Mouse (Mus musculus) cerebellum, adult 2 months (tissue): ENCODE results near the gene Ctnnbip1. TPM values are rescaled to one million over a fixed set of nuclear protein-coding genes. Genes with fewer than 3 reads are reported as not detected.
A peak's percentile ranks its signal among the peaks of the same experiment; 100 is the strongest.
"Not testable (repeated sequence)": the region's sequence is repeated elsewhere in the genome, so short reads cannot be mapped to it uniquely, and the experiment has no call there.

Experiments used
- DNase-seq, 2 experiments: peaks; one replicate each; pipeline ENCODE4 v3.0.0; 2021
- H3K27ac ChIP-seq: fragments of 200-500 bp; 2 replicates; pipeline ENCODE4 v1.5.1; 2012; ENCODE audit warnings: low read length, control low read depth, inconsistent platforms; ENCODE audit not compliant: insufficient read depth
- H3K27me3 ChIP-seq: fragments of 200-500 bp; 2 replicates; pipeline ENCODE4 v1.6.1; 2012; ENCODE audit warnings: inconsistent platforms, mild to moderate bottlenecking, low read length, moderate library complexity; ENCODE audit not compliant: control insufficient read depth, insufficient read depth
- H3K4me1 ChIP-seq: fragments of 200-500 bp; 2 replicates; pipeline ENCODE4 v1.6.1; 2011; ENCODE audit warnings: low read length; ENCODE audit not compliant: control insufficient read depth, insufficient read depth
- H3K4me3 ChIP-seq: fragments of 200-500 bp; replicated peaks from 2 replicates; pipeline ENCODE3; 2011; ENCODE audit warnings: mild to moderate bottlenecking, low read depth, low read length, control low read depth; ENCODE audit not compliant: insufficient read depth
- CTCF ChIP-seq: fragments of 200-500 bp; IDR thresholded peaks from 2 replicates; pipeline ENCODE4 v1.5.1; 2011; ENCODE audit warnings: low read depth, mild to moderate bottlenecking, control low read depth, low read length, moderate library complexity, borderline replicate concordance; ENCODE audit not compliant: insufficient read depth
- POLR2A ChIP-seq: fragments of 200-500 bp; IDR thresholded peaks from 2 replicates; pipeline ENCODE4 v1.6.1; 2011; ENCODE audit warnings: low read length, control low read depth, borderline replicate concordance; ENCODE audit not compliant: insufficient read depth
- WGBS: fragments of 180-500 bp; shearing (Covaris S2); methylation state at CpG from one replicate; pipeline ENCODE4 v1.1.7; 2018; 5-methylcytosine and 5-hydroxymethylcytosine counted together
- polyA plus RNA-seq: library from polyadenylated mRNA; depleted of rRNA; stranded (reverse); fragments of >200 nt; gene quantifications from 2 replicates; pipeline ENCODE4 v1.2.3, GENCODE M21; 2012; rRNA removed

Ctnnbip1 gene
- polyA plus RNA-seq, 1 experiment: 34.6 TPM

GRCm38 (mm10) chr4:149606766-149607358 lies 88.8 kb downstream of the Ctnnbip1 start:
- peak in 1 of 2 experiments; percentile 31 for DNase-seq
- Histone ChIP-seq H3K4me3 (no peak overlapping the region), H3K27ac (0 out of 2 replicates have a peak overlapping the region, but pooled peaks have one; percentile 6), H3K4me1 (peaks cover 40% of the 10 kb centered on the region), H3K27me3 (no peaks in the 10 kb centered on the region)
- WGBS: 32% methylated on average over 15 of the region's 15 CpGs
- no peak for TF ChIP-seq POLR2A
- TF ChIP-seq CTCF: no peak

GRCm38 (mm10) chr4:149607591-149608308 lies 89.7 kb downstream of the Ctnnbip1 start:
- Histone ChIP-seq H3K4me3 (no peak overlapping the region), H3K27me3 (no peaks in the 10 kb centered on the region), H3K4me1 (peaks cover 34% of the 10 kb centered on the region), H3K27ac (0 out of 2 replicates have a peak overlapping the region, but pooled peaks have one; percentile 6)
- TF ChIP-seq POLR2A (no peak), CTCF (no peak)
- WGBS: 31% methylated on average over 20 of the region's 20 CpGs
- no peak for DNase-seq

GRCm38 (mm10) chr4:149608309-149608638 lies 90.2 kb downstream of the Ctnnbip1 start:
- no peaks in the 10 kb centered on the region for H3K27me3 ChIP-seq
- no peak overlapping the region for H3K4me3 ChIP-seq
- no peak for TF ChIP-seq CTCF
- no peak for TF ChIP-seq POLR2A
- peaks cover 31% of the 10 kb centered on the region for H3K4me1 ChIP-seq
- no peak overlapping the region for H3K27ac ChIP-seq
- no peak for DNase-seq
- 66% methylated on average over 6 of the region's 6 CpGs for WGBS

GRCm38 (mm10) chr4:149609256-149610025 lies 91.4 kb downstream of the Ctnnbip1 start:
- no peak for DNase-seq
- no peaks in the 10 kb centered on the region for H3K27me3 ChIP-seq
- peaks cover 35% of the 10 kb centered on the region for H3K4me1 ChIP-seq
- WGBS: 17% methylated on average over 8 of the region's 8 CpGs
- H3K27ac ChIP-seq: no peak overlapping the region
- no peak for TF ChIP-seq CTCF
- TF ChIP-seq POLR2A: no peak
- H3K4me3 ChIP-seq: no peak overlapping the region

- no peak overlapping the region for H3K27ac ChIP-seq
- no peaks in the 10 kb centered on the region for H3K27me3 ChIP-seq
- H3K4me1 ChIP-seq: peaks cover 22% of the 10 kb centered on the region
- H3K4me3 ChIP-seq: no peak overlapping the region
- TF ChIP-seq CTCF: peak; percentile 83
- no peak for TF ChIP-seq POLR2A
- DNase-seq: peak in 1 of 2 experiments; percentile 64
- WGBS: 50% methylated on average over 10 of the region's 10 CpGs
Observed at GRCm38 (mm10) chr4:149611376-149612044, 93.5 kb downstream of the Ctnnbip1 start.

GRCm38 (mm10) chr4:149613497-149613896 lies 95.5 kb downstream of the Ctnnbip1 start:
- not testable (repeated sequence) for DNase-seq, H3K4me3 ChIP-seq, H3K27me3 ChIP-seq, H3K27ac ChIP-seq
- 68% methylated on average over 6 of the region's 6 CpGs for WGBS
- peaks cover 11% of the 10 kb centered on the region for H3K4me1 ChIP-seq

GRCm38 (mm10) chr4:149614869-149615268 lies 96.8 kb downstream of the Ctnnbip1 start:
- no peak overlapping the region for H3K27ac ChIP-seq
- WGBS: 97% methylated on average over 3 of the region's 3 CpGs
- H3K4me3 ChIP-seq: no peak overlapping the region
- no peaks in the 10 kb centered on the region for H3K27me3 ChIP-seq
- H3K4me1 ChIP-seq: peaks cover 6% of the 10 kb centered on the region; the same call in 1 of the 2 replicates
- no peak for DNase-seq
- TF ChIP-seq POLR2A (no peak), CTCF (peak; percentile 20; the same call in 1 of the 2 replicates)

Other genes starting within 250 kb of the Ctnnbip1 start
- 254 and 264 TPM in 2 replicates for gene Kif1b, start 210.5 kb upstream of the Ctnnbip1 start, polyA plus RNA-seq
- gene Ube4b, start 91.5 kb upstream of the Ctnnbip1 start, polyA plus RNA-seq: 123 and 132 TPM in 2 replicates
- gene Rbp7, start 63.3 kb upstream of the Ctnnbip1 start, polyA plus RNA-seq: 0.54 and 0.74 TPM in 2 replicates
- gene Tmem274, start 40.9 kb upstream of the Ctnnbip1 start, polyA plus RNA-seq: 0.41 and 0.51 TPM in 2 replicates
- 11.2 and 11.6 TPM in 2 replicates for gene Nmnat1, start 33.0 kb upstream of the Ctnnbip1 start, polyA plus RNA-seq
- 14.2 and 15.3 TPM in 2 replicates for gene Lzic, start 33.0 kb upstream of the Ctnnbip1 start, polyA plus RNA-seq
- gene Clstn1, start 68.2 kb downstream of the Ctnnbip1 start, polyA plus RNA-seq: 301 and 324 TPM in 2 replicates
- gene Pik3cd, start 184.3 kb downstream of the Ctnnbip1 start, polyA plus RNA-seq: 8.3 and 8.6 TPM in 2 replicates
- gene Tmem201, start 219.8 kb downstream of the Ctnnbip1 start, polyA plus RNA-seq: 146 and 171 TPM in 2 replicates